Comparison of ENCODE assay signal across 9 mouse cellular contexts in genomic region chr8:48553791-48554288, GRCm38 (mm10).
DNase-seq lines count a peak whose midpoint lies in the region; ATAC-seq lines count a peak whose summit lies in the region.
"Had no signal": no experiment of that assay in that cellular context is flagged by ENCODE, and none has a peak within 500 bp of the region (broad histone marks: within the 10 kb centered on the region; RNA-seq: fewer than 3 reads in every experiment).

No protein-coding gene starts in this region.

- DNase-seq in heart, postnatal 4 days = no peak
- peak; percentile 46 for DNase-seq in embryonic facial prominence, embryonic 10.5 days (ENCODE audit: low spot score)
- DNase-seq in left cerebral cortex, adult 9 months (ENCODE audit: low spot score in 2 of 2) = no peak
- no peak for DNase-seq in cerebellum, adult 18-20 months
- DNase-seq in gastrocnemius, postnatal 10 days = no peak

- 2% methylated on average over 9 of the region's 9 CpGs for WGBS in heart, embryonic 12.5 days
- WGBS in embryonic facial prominence, embryonic 10.5 days = 1% methylated on average over 9 of the region's 9 CpGs
- WGBS in hindbrain, embryonic 16.5 days = 3% methylated on average over 9 of the region's 9 CpGs
- under 1% methylated on average over 9 of the region's 9 CpGs for WGBS in midbrain, embryonic 15.5 days

- H3K36me3 ChIP-seq in heart, embryonic 12.5 days = no peaks in the 10 kb centered on the region
- H3K36me3 ChIP-seq in embryonic facial prominence, embryonic 10.5 days (replicated peaks) = peaks cover 6% of the 10 kb centered on the region
- H3K36me3 ChIP-seq in hindbrain, embryonic 16.5 days (ENCODE audit: control insufficient read depth, insufficient read depth, low read length) = no peaks in the 10 kb centered on the region
- H3K36me3 ChIP-seq in midbrain, embryonic 15.5 days (replicated peaks) = no peaks in the 10 kb centered on the region

- H3K27ac ChIP-seq in heart, embryonic 12.5 days (ENCODE audit: poor library complexity, severe bottlenecking) = no peak overlapping the region
- H3K27ac ChIP-seq in embryonic facial prominence, embryonic 10.5 days (replicated peaks) = peak overlapping the region; percentile 98
- H3K27ac ChIP-seq in hindbrain, embryonic 16.5 days (ENCODE audit: low read depth, low read length) = peak overlapping the region; percentile 40
- H3K27ac ChIP-seq in midbrain, embryonic 15.5 days = peak overlapping the region; percentile 96

- no peaks in the 10 kb centered on the region for H3K27me3 ChIP-seq in heart, embryonic 12.5 days (replicated peaks)
- H3K27me3 ChIP-seq in embryonic facial prominence, embryonic 10.5 days (replicated peaks; ENCODE audit: low read depth, poor library complexity, severe bottlenecking) = no peaks in the 10 kb centered on the region
- H3K27me3 ChIP-seq in hindbrain, embryonic 16.5 days (replicated peaks; ENCODE audit: control insufficient read depth, insufficient read depth, low read length) = no peaks in the 10 kb centered on the region
- no peaks in the 10 kb centered on the region for H3K27me3 ChIP-seq in midbrain, embryonic 15.5 days (replicated peaks)

- 0 out of 2 replicates have a peak, but pooled peaks cover 3% of the 10 kb centered on the region for H3K4me1 ChIP-seq in heart, embryonic 12.5 days (replicated peaks)
- peaks cover 49% of the 10 kb centered on the region for H3K4me1 ChIP-seq in embryonic facial prominence, embryonic 10.5 days
- 0 out of 2 replicates have a peak, but pooled peaks cover 4% of the 10 kb centered on the region for H3K4me1 ChIP-seq in hindbrain, embryonic 16.5 days (ENCODE audit: control insufficient read depth, insufficient read depth, low read depth, low read length)
- H3K4me1 ChIP-seq in midbrain, embryonic 15.5 days = peaks cover 21% of the 10 kb centered on the region

- peak overlapping the region; percentile 97 for H3K4me3 ChIP-seq in heart, embryonic 12.5 days
- peak overlapping the region; percentile 70 for H3K4me3 ChIP-seq in embryonic facial prominence, embryonic 10.5 days
- peak overlapping the region; percentile 91 for H3K4me3 ChIP-seq in hindbrain, embryonic 16.5 days (ENCODE audit: low read length)
- H3K4me3 ChIP-seq in midbrain, embryonic 15.5 days = peak overlapping the region; percentile 81
- H3K4me3 ChIP-seq: megakaryocyte, embryonic 14.5 days had no signal

- H3K9me3 ChIP-seq in heart, embryonic 12.5 days (replicated peaks) = no peaks in the 10 kb centered on the region
- H3K9me3 ChIP-seq in embryonic facial prominence, embryonic 10.5 days = no peaks in the 10 kb centered on the region
- H3K9me3 ChIP-seq in hindbrain, embryonic 16.5 days (ENCODE audit: control insufficient read depth, low read length) = no peaks in the 10 kb centered on the region
- H3K9me3 ChIP-seq in midbrain, embryonic 15.5 days = no peaks in the 10 kb centered on the region

- peak overlapping the region; percentile 44 for H3K9ac ChIP-seq in heart, embryonic 12.5 days
- peak overlapping the region; percentile 51 for H3K9ac ChIP-seq in hindbrain, embryonic 16.5 days (ENCODE audit: low read depth, low read length)
- H3K9ac ChIP-seq in midbrain, embryonic 15.5 days = peak overlapping the region; percentile 78

- no peak for ATAC-seq in heart, embryonic 12.5 days (ENCODE audit: insufficient number of reproducible peaks, low FRiP score)
- ATAC-seq in hindbrain, embryonic 16.5 days = no peak
- ATAC-seq in midbrain, embryonic 15.5 days (replicated peaks) = no peak

- H3K4me2 ChIP-seq in heart, embryonic 12.5 days = peak overlapping the region; percentile 86
- peak overlapping the region; percentile 93 for H3K4me2 ChIP-seq in hindbrain, embryonic 16.5 days (ENCODE audit: low read length)
- H3K4me2 ChIP-seq in midbrain, embryonic 15.5 days = peak overlapping the region; percentile 95
